Mouse (Mus musculus) ES-E14 (cell line): Measurements from ENCODE around the gene Pcgf3. TPM values are rescaled to one million over a fixed set of nuclear protein-coding genes. Genes with fewer than 3 reads are reported as not detected.

Experiments
- DNase-seq: peaks from one replicate; pipeline ENCODE4 v3.0.0-alpha.2; 2013; ENCODE audit warnings: low read depth, low spot score
- H3K27ac ChIP-seq: 2 replicates; pipeline ENCODE4 v1.5.1; 2012; ENCODE audit warnings: low read depth, mild to moderate bottlenecking, low read length, moderate library complexity, mixed read lengths; ENCODE audit not compliant: poor library complexity, insufficient read depth, severe bottlenecking
- H3K36me3 ChIP-seq: 2 replicates; pipeline ENCODE4 v1.6.1; 2012; ENCODE audit warnings: mild to moderate bottlenecking, low read length, moderate library complexity, mixed read lengths; ENCODE audit not compliant: control insufficient read depth, poor library complexity, insufficient read depth, severe bottlenecking
- H3K4me1 ChIP-seq, 2 experiments: fragments of 150-350 bp in 1 of 2; sonication (generic) in 1 of 2; 2 replicates each; pipeline ENCODE4 v1.6.1; 2012; ENCODE audit warnings: low read length in 2 of 2, mild to moderate bottlenecking in 1 of 2, mixed read lengths in 1 of 2; ENCODE audit not compliant: control insufficient read depth in 2 of 2, insufficient read depth in 2 of 2, poor library complexity in 1 of 2
- H3K4me3 ChIP-seq, 2 experiments: fragments of 150-350 bp in 1 of 2; sonication (generic) in 1 of 2; 2 replicates each; pipeline ENCODE4 v1.5.1; 2012; ENCODE audit warnings: low read length in 2 of 2, low read depth in 1 of 2, mild to moderate bottlenecking in 1 of 2, mixed read lengths in 1 of 2; ENCODE audit not compliant: insufficient read depth in 1 of 2, poor library complexity in 1 of 2, severe bottlenecking in 1 of 2
- H3K9ac ChIP-seq: 2 replicates; pipeline ENCODE4 v1.6.1; 2012; ENCODE audit warnings: low read depth, mild to moderate bottlenecking, low read length, mixed read lengths; ENCODE audit not compliant: poor library complexity, insufficient read depth, severe bottlenecking
- H3K9me3 ChIP-seq: fragments of 150-350 bp; sonication (generic); 2 replicates; pipeline ENCODE4 v1.6.1; 2012; ENCODE audit warnings: low read depth, mild to moderate bottlenecking, low read length; ENCODE audit not compliant: control insufficient read depth, insufficient read depth
- CHD2 ChIP-seq: IDR thresholded peaks from 2 replicates; pipeline ENCODE4 v1.6.1; 2014; ENCODE audit warnings: mild to moderate bottlenecking, low read depth, low read length, inconsistent platforms
- HCFC1 ChIP-seq: IDR thresholded peaks from 2 replicates; pipeline ENCODE4 v1.6.1; 2012; ENCODE audit warnings: low read length, inconsistent platforms, borderline replicate concordance; ENCODE audit not compliant: insufficient read depth
- MAFK ChIP-seq: IDR thresholded peaks from 2 replicates; pipeline ENCODE4 v1.6.1; 2014; ENCODE audit warnings: mild to moderate bottlenecking, low read depth, low read length, inconsistent platforms; ENCODE audit not compliant: insufficient read depth
- ZC3H11A ChIP-seq: IDR thresholded peaks from 2 replicates; pipeline ENCODE4 v1.6.1; 2012; ENCODE audit warnings: low read depth, mild to moderate bottlenecking, inconsistent platforms, low read length, borderline replicate concordance
- ZNF384 ChIP-seq: IDR thresholded peaks from 2 replicates; pipeline ENCODE4 v1.6.1; 2012; ENCODE audit warnings: low read depth, low read length, inconsistent platforms
- in situ Hi-C, 2 experiments: fragments of 600-800 bp; cut with MboI; formaldehyde crosslinking; loops; one replicate each; pipeline ENCODE4 v1.15.1; 2025; ENCODE audit warnings: low sequenced_read_pairs in 2 of 2, inconsistent platforms in 1 of 2; ENCODE audit not compliant: unreplicated experiment in 2 of 2
- total RNA-seq: library from RNA; depleted of rRNA; stranded (reverse); fragments of 300-350 nt; gene quantifications from 2 replicates; pipeline ENCODE4 v1.2.3, GENCODE M21; 2012

Gene Pcgf3
- total RNA-seq, 1 experiment, result 29.1 TPM

GRCm38 (mm10) chr5:108427186-108427585 is 33.8 kb upstream of the Pcgf3 start:
- Histone ChIP-seq H3K4me3 (no peak overlapping the region), H3K9ac (no peak overlapping the region), H3K36me3 (peaks cover 10% of the 10 kb centered on the region), H3K27ac (no peak overlapping the region), H3K9me3 (no peaks in the 10 kb centered on the region), H3K4me1 (no peaks in the 10 kb centered on the region)
- TF ChIP-seq ZC3H11A (peak; percentile 91), CHD2 (no peak), HCFC1 (no peak), MAFK (no peak)
- in situ Hi-C loops, result no loop called here
- peak; percentile 37 for DNase-seq

- no peak overlapping the region for H3K4me3 ChIP-seq
- in situ Hi-C loops, result no loop called here
Observed at GRCm38 (mm10) chr5:108431196-108431595, 29.8 kb upstream of the Pcgf3 start.

GRCm38 (mm10) chr5:108433804-108434587 is 27.0 kb upstream of the Pcgf3 start, which contains the start of gene Atp5k:
Atp5k (minus strand) TSS chr5:108434448.
- Histone ChIP-seq H3K9me3 (no peaks in the 10 kb centered on the region), H3K36me3 (peaks cover 15% of the 10 kb centered on the region), H3K4me3 (peak within 1 kb of the TSS; percentile 97 to 99), H3K4me1 (peaks cover 0 to 4% of the 10 kb centered on the region in 2 experiments; a peak in 1 of 4 replicates), H3K9ac (peak within 1 kb of the TSS; percentile 99), H3K27ac (peak within 1 kb of the TSS; percentile 49; the same call in 1 of the 2 replicates)
- in situ Hi-C loops, result no loop called here
- peak; percentile 93 for DNase-seq
- peak; percentile 33; the same call in 1 of the 2 replicates for TF ChIP-seq CHD2
- TF ChIP-seq ZC3H11A, result no peak
- TF ChIP-seq HCFC1, result peak; percentile 62; the same call in 1 of the 2 replicates
- no peak for TF ChIP-seq ZNF384
- TF ChIP-seq MAFK, result no peak

More at GRCm38 (mm10) chr5:108431196-108431595, 29.8 kb upstream of the Pcgf3 start:
- no peak for DNase-seq
- Histone ChIP-seq H3K36me3 (peaks cover 15% of the 10 kb centered on the region), H3K9me3 (no peaks in the 10 kb centered on the region), H3K27ac (no peak overlapping the region), H3K4me1 (peaks cover 0 to 4% of the 10 kb centered on the region in 2 experiments; a peak in 1 of 4 replicates), H3K9ac (no peak overlapping the region)
- TF ChIP-seq MAFK (no peak), ZC3H11A (no peak), CHD2 (no peak), HCFC1 (no peak), ZNF384 (no peak)

GRCm38 (mm10) chr5:108436101-108436500 is 24.9 kb upstream of the Pcgf3 start:
- no peak for TF ChIP-seq MAFK
- no peak for TF ChIP-seq HCFC1
- TF ChIP-seq ZC3H11A, result no peak
- TF ChIP-seq ZNF384, result no peak
- no peak for TF ChIP-seq CHD2
- Histone ChIP-seq H3K36me3 (peaks cover 10% of the 10 kb centered on the region), H3K4me1 (peaks cover 0 to 4% of the 10 kb centered on the region in 2 experiments; a peak in 1 of 4 replicates), H3K4me3 (no peak overlapping the region), H3K9ac (no peak overlapping the region), H3K27ac (no peak overlapping the region), H3K9me3 (no peaks in the 10 kb centered on the region)
- DNase-seq, result no peak
- in situ Hi-C loops, result no loop called here
